18 mouse cellular contexts compared by ENCODE assay signal in the genomic region with DNA sequence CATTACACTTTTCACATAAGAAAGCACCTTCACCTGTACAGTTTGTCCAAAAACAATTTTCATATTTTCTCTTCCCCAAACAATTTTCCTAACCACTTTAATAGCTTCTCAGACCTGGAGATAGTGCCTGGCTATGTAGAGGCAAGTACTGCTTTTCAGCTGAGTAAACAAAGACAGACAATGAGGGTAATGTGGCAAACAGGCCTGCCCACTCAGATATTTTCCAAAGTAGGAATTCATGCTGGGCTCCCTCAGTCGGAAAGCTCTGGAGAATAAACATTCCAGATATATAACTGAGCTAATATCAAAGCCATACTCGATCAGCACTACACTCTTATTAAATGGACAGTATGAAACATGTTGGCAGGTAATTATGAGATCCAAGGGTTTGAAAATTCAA. TPM values are rescaled to one million over a fixed set of nuclear protein-coding genes. Genes with fewer than 3 reads are reported as not detected.
DNase-seq lines count a peak whose midpoint lies in the region; ATAC-seq and TF ChIP-seq lines count a peak whose summit lies in the region.
"Had no signal": no experiment of that assay in that cellular context is flagged by ENCODE, and none has a peak within 500 bp of the region (broad histone marks: within the 10 kb centered on the region; RNA-seq: fewer than 3 reads in every experiment).

No protein-coding gene starts in this region.

- ATAC-seq in forebrain, embryonic 11.5 days (replicated peaks; ENCODE audit: low FRiP score): peak; percentile 76; the same call in 1 of the 2 replicates
- no peak for ATAC-seq in forebrain, postnatal 0 days
- ATAC-seq in midbrain, postnatal 0 days (ENCODE audit: low FRiP score): no peak
- no peak for ATAC-seq in midbrain, embryonic 11.5 days (ENCODE audit: low FRiP score)
- ATAC-seq in forebrain, embryonic 15.5 days (replicated peaks): peak; percentile 46; the same call in 1 of the 2 replicates
- ATAC-seq: lung, postnatal 0 days had no signal

- H3K36me3 ChIP-seq in forebrain, embryonic 11.5 days (ENCODE audit: control insufficient read depth, insufficient read depth, low read length): no peaks in the 10 kb centered on the region
- H3K36me3 ChIP-seq in forebrain, postnatal 0 days (ENCODE audit: insufficient read depth): no peaks in the 10 kb centered on the region
- no peaks in the 10 kb centered on the region for H3K36me3 ChIP-seq in midbrain, postnatal 0 days (ENCODE audit: insufficient read depth, low read length)
- H3K36me3 ChIP-seq in midbrain, embryonic 11.5 days (ENCODE audit: control insufficient read depth, insufficient read depth, low read length): no peaks in the 10 kb centered on the region
- H3K36me3 ChIP-seq in forebrain, embryonic 15.5 days: no peaks in the 10 kb centered on the region
- H3K36me3 ChIP-seq: embryonic facial prominence, embryonic 12.5 days; liver, embryonic 15.5 days had no signal

- TF ChIP-seq CTCF in forebrain, postnatal 0 days (IDR thresholded peaks at IDR 0.05; ENCODE audit: low read depth): no peak
- no peak for TF ChIP-seq CTCF in midbrain, postnatal 0 days (IDR thresholded peaks at IDR 0.05)

- H3K9ac ChIP-seq in forebrain, embryonic 11.5 days (ENCODE audit: low read length): no peak overlapping the region
- H3K9ac ChIP-seq in forebrain, postnatal 0 days: no peak overlapping the region
- H3K9ac ChIP-seq in midbrain, postnatal 0 days (replicated peaks; ENCODE audit: low read length, poor library complexity, severe bottlenecking): no peak overlapping the region
- H3K9ac ChIP-seq in midbrain, embryonic 11.5 days (ENCODE audit: low read length): no peak overlapping the region
- H3K9ac ChIP-seq in forebrain, embryonic 15.5 days (replicated peaks): no peak overlapping the region
- H3K9ac ChIP-seq: embryonic facial prominence, embryonic 12.5 days; liver, embryonic 15.5 days had no signal

- no peak overlapping the region for H3K27ac ChIP-seq in forebrain, embryonic 11.5 days (ENCODE audit: low read depth, low read length)
- H3K27ac ChIP-seq in forebrain, postnatal 0 days (ENCODE audit: low read depth, low read length): no peak overlapping the region
- no peak overlapping the region for H3K27ac ChIP-seq in midbrain, postnatal 0 days (ENCODE audit: low read depth, low read length)
- no peak overlapping the region for H3K27ac ChIP-seq in midbrain, embryonic 11.5 days (ENCODE audit: low read depth, low read length)
- no peak overlapping the region for H3K27ac ChIP-seq in forebrain, embryonic 15.5 days (replicated peaks)
- H3K27ac ChIP-seq: embryonic facial prominence, embryonic 12.5 days; gastrocnemius, adult 2 months; liver, embryonic 15.5 days had no signal

- H3K4me1 ChIP-seq in forebrain, embryonic 11.5 days (replicated peaks; ENCODE audit: control insufficient read depth, insufficient read depth, low read length): no peaks in the 10 kb centered on the region; the same call in 1 of the 2 replicates
- no peaks in the 10 kb centered on the region for H3K4me1 ChIP-seq in forebrain, postnatal 0 days (ENCODE audit: insufficient read depth)
- H3K4me1 ChIP-seq in midbrain, postnatal 0 days (ENCODE audit: insufficient read depth, low read length): 0 out of 2 replicates have a peak, but pooled peaks cover 3% of the 10 kb centered on the region
- H3K4me1 ChIP-seq in midbrain, embryonic 11.5 days (ENCODE audit: control insufficient read depth, insufficient read depth, low read length): no peaks in the 10 kb centered on the region
- peaks cover 14% of the 10 kb centered on the region for H3K4me1 ChIP-seq in forebrain, embryonic 15.5 days
- H3K4me1 ChIP-seq: embryonic facial prominence, embryonic 12.5 days; liver, embryonic 15.5 days had no signal

- no peak overlapping the region for H3K4me2 ChIP-seq in forebrain, embryonic 11.5 days (ENCODE audit: low read depth, low read length, severe bottlenecking)
- no peak overlapping the region for H3K4me2 ChIP-seq in forebrain, postnatal 0 days (ENCODE audit: low read depth)
- H3K4me2 ChIP-seq in midbrain, postnatal 0 days (ENCODE audit: low read depth, low read length, poor library complexity, severe bottlenecking): no peak overlapping the region
- H3K4me2 ChIP-seq in midbrain, embryonic 11.5 days: no peak overlapping the region
- no peak overlapping the region for H3K4me2 ChIP-seq in forebrain, embryonic 15.5 days (replicated peaks)
- H3K4me2 ChIP-seq: embryonic facial prominence, embryonic 12.5 days; liver, embryonic 15.5 days had no signal

- H3K4me3 ChIP-seq in forebrain, embryonic 11.5 days (ENCODE audit: low read depth, low read length): no peak overlapping the region
- no peak overlapping the region for H3K4me3 ChIP-seq in forebrain, postnatal 0 days (ENCODE audit: low read depth, low read length)
- H3K4me3 ChIP-seq in midbrain, postnatal 0 days (ENCODE audit: low read depth, low read length): no peak overlapping the region
- H3K4me3 ChIP-seq in midbrain, embryonic 11.5 days (ENCODE audit: low read depth, low read length): no peak overlapping the region
- no peak overlapping the region for H3K4me3 ChIP-seq in forebrain, embryonic 15.5 days
- H3K4me3 ChIP-seq: embryonic facial prominence, embryonic 12.5 days; gastrocnemius, adult 2 months; liver, embryonic 15.5 days had no signal

- H3K27me3 ChIP-seq in forebrain, embryonic 11.5 days (ENCODE audit: control insufficient read depth, insufficient read depth, low read length): no peaks in the 10 kb centered on the region
- no peaks in the 10 kb centered on the region for H3K27me3 ChIP-seq in forebrain, postnatal 0 days (ENCODE audit: insufficient read depth, low read length)
- no peaks in the 10 kb centered on the region for H3K27me3 ChIP-seq in midbrain, postnatal 0 days (ENCODE audit: insufficient read depth, low read length)
- no peaks in the 10 kb centered on the region for H3K27me3 ChIP-seq in midbrain, embryonic 11.5 days (ENCODE audit: control insufficient read depth, insufficient read depth, low read length)
- no peaks in the 10 kb centered on the region for H3K27me3 ChIP-seq in forebrain, embryonic 15.5 days
- H3K27me3 ChIP-seq: embryonic facial prominence, embryonic 12.5 days; liver, embryonic 15.5 days had no signal

- 1% methylated on average over 2 of the region's 2 CpGs for WGBS in forebrain, embryonic 11.5 days
- 3% methylated on average over 2 of the region's 2 CpGs for WGBS in forebrain, postnatal 0 days
- WGBS in midbrain, postnatal 0 days: 30% methylated on average over 2 of the region's 2 CpGs
- 33% methylated on average over 2 of the region's 2 CpGs for WGBS in midbrain, embryonic 11.5 days
- 3% methylated on average over 2 of the region's 2 CpGs for whole genome bisulfite sequencing in forebrain, embryonic 15.5 days

- H3K9me3 ChIP-seq in forebrain, embryonic 11.5 days (ENCODE audit: control insufficient read depth, low read length): no peaks in the 10 kb centered on the region
- H3K9me3 ChIP-seq in forebrain, postnatal 0 days (ENCODE audit: low read length): no peaks in the 10 kb centered on the region
- H3K9me3 ChIP-seq in midbrain, postnatal 0 days (ENCODE audit: low read length): no peaks in the 10 kb centered on the region
- no peaks in the 10 kb centered on the region for H3K9me3 ChIP-seq in midbrain, embryonic 11.5 days (ENCODE audit: control insufficient read depth, low read length)
- no peaks in the 10 kb centered on the region for H3K9me3 ChIP-seq in forebrain, embryonic 15.5 days
- H3K9me3 ChIP-seq: embryonic facial prominence, embryonic 12.5 days; liver, embryonic 15.5 days had no signal

- no peak for DNase-seq in forebrain, embryonic 11.5 days (ENCODE audit: low spot score)
- DNase-seq in forebrain, postnatal 0 days: no peak
- DNase-seq in midbrain, postnatal 0 days (ENCODE audit: low spot score): peak; percentile 6
- DNase-seq in midbrain, embryonic 11.5 days (ENCODE audit: low spot score, missing footprints): no peak
- DNase-seq in retina, embryonic 14.5 days (ENCODE audit: low spot score): peak; percentile 79
- no peak for DNase-seq in spleen, adult 12 weeks (ENCODE audit: low spot score)
- DNase-seq in spleen, postnatal 36 days (ENCODE audit: low spot score in 2 of 2): no peak
- DNase-seq: adrenal gland, postnatal 14 days; cerebellum, adult 9-11 months; gastrocnemius, adult 2 months; kidney, adult 11 months; kidney, postnatal 14 days; layer of hippocampus, adult 9-11 months; thymus, postnatal 14 days had no signal

RNA-seq across cellular contexts. Expression of gene Megf9, which starts 25.2 kb away (rescaled TPM):
- polyA plus RNA-seq in forebrain, embryonic 11.5 days (2014; fragmentation: Nextera tagmentation; extraction: Ambion mirVana): 28.2 and 29.3 TPM in 2 replicates
- 60.3 and 64.9 TPM in 2 replicates for total RNA-seq in forebrain, postnatal 0 days (2014; rRNA removed)
- 28.8 and 35.4 TPM in 2 replicates for polyA plus RNA-seq in forebrain, postnatal 0 days (2015; fragmentation: Nextera tagmentation; extraction: Ambion mirVana)
- 66.3 and 84.6 TPM in 2 replicates for total RNA-seq in midbrain, postnatal 0 days (2014; rRNA removed)
- 26.0 and 30.1 TPM in 2 replicates for polyA plus RNA-seq in midbrain, postnatal 0 days (2015; fragmentation: Nextera tagmentation; extraction: Ambion mirVana)
- 28.6 and 29.4 TPM in 2 replicates for polyA plus RNA-seq in midbrain, embryonic 11.5 days (2014; fragmentation: Nextera tagmentation; extraction: Ambion mirVana)
- 34.3 and 34.8 TPM in 2 replicates for polyA plus RNA-seq in forebrain, embryonic 15.5 days (2015; fragmentation: Nextera tagmentation; extraction: Ambion mirVana)

Comparison
In these comparisons a context has a peak if more than half of its experiments do, and no peak if none do; other contexts are left out.
1. ATAC-seq: peak in forebrain, embryonic 11.5 days (single experiment) and forebrain, embryonic 15.5 days (single experiment); none in forebrain, postnatal 0 days (single experiment), midbrain, postnatal 0 days (single experiment) and midbrain, embryonic 11.5 days (single experiment).
2. DNase-seq: peak in midbrain, postnatal 0 days (single experiment) and retina, embryonic 14.5 days (single experiment); none in forebrain, embryonic 11.5 days (single experiment), forebrain, postnatal 0 days (single experiment), midbrain, embryonic 11.5 days (single experiment), spleen, adult 12 weeks (single experiment) and spleen, postnatal 36 days (0 of 2).